Comparison of ENCODE assay signal across 8 mouse cellular contexts in the genomic region with DNA sequence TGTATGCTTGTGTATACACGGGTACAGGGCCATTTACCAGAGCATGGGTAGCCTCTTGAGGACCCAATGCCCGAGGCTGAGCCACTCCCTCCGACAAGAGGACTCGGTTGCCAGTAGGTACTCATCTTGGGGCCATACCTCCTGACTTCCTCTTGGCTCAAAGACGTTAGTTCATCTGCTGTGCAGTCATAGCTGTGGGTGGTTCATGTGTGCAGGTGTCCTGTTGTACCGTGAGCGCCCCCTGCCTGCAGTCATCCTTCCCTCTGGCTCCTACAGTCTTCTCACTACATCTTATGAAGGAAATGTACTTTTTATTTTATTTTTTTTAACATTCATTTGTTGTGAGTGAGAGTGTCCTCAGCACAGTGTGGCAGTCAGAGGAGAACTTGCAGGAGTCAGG. TPM values are rescaled to one million over a fixed set of nuclear protein-coding genes. Genes with fewer than 3 reads are reported as not detected.
DNase-seq lines count a peak whose midpoint lies in the region; ATAC-seq and TF ChIP-seq lines count a peak whose summit lies in the region.

No protein-coding gene starts in this region.

- peak; percentile 36 for ATAC-seq in frontal cortex, adult (ENCODE audit: low TSS enrichment)

- no peak for TF ChIP-seq POLR2A in liver, adult 2 months (IDR thresholded peaks at IDR 0.05; ENCODE audit: extremely low read depth, insufficient read depth, low read length)

- no peak overlapping the region for H3K27ac ChIP-seq in liver, adult 2 months (replicated peaks; ENCODE audit: insufficient read depth, low read depth, low read length)

- 55% methylated on average over 7 of the region's 7 CpGs for WGBS in liver, adult 2 months

- no peaks in the 10 kb centered on the region for H3K4me1 ChIP-seq in liver, adult 2 months (ENCODE audit: control insufficient read depth, insufficient read depth, low read length)

- no peak overlapping the region for H3K9ac ChIP-seq in liver, adult 2 months (ENCODE audit: low read depth, low read length)

- H3K4me3 ChIP-seq in liver, adult 2 months (ENCODE audit: insufficient read depth, low read depth, low read length) = no peak overlapping the region

- 0 out of 2 replicates have a peak, but pooled peaks cover 1% of the 10 kb centered on the region for H3K36me3 ChIP-seq in liver, adult 2 months (ENCODE audit: control insufficient read depth, insufficient read depth, low read length)

- no peak for DNase-seq in frontal cortex, postnatal 10 days (ENCODE audit: low spot score in 2 of 2)
- DNase-seq in urinary bladder, postnatal 25 days (ENCODE audit: low spot score) = peak; percentile 26
- no peak for DNase-seq in urinary bladder, postnatal 4 days (ENCODE audit: low spot score in 2 of 2)
- DNase-seq in cerebellum, postnatal 36 days = peak; percentile 68 to 72
- DNase-seq in gastrocnemius, postnatal 14 days = peak; percentile 34
- DNase-seq in liver, adult 2 months (ENCODE audit: extremely low read depth, low read depth, low spot score) = peak; percentile 7
- DNase-seq in retina, embryonic 14.5 days (ENCODE audit: low spot score) = peak; percentile 76

- H3K27me3 ChIP-seq in liver, adult 2 months (ENCODE audit: control insufficient read depth, insufficient read depth, low read length) = no peaks in the 10 kb centered on the region

- peak; percentile 78 for TF ChIP-seq CTCF in liver, adult 2 months (IDR thresholded peaks at IDR 0.05; ENCODE audit: low read depth, low read length)

- no peaks in the 10 kb centered on the region for H3K79me2 ChIP-seq in liver, adult 2 months (ENCODE audit: control insufficient read depth, insufficient read depth, low read length)

- intact Hi-C loops in gastrocnemius, postnatal 14 days (cut with DNase I; ENCODE audit: low total_unique reads) = no loop called here

RNA-seq across cellular contexts. Expression of a gene that starts 6.2 kb away (rescaled TPM):
- total RNA-seq in gastrocnemius, postnatal 14 days (2021) = not detected
- total RNA-seq in liver, adult 2 months (2014; rRNA removed) = 0.18 and 0.34 TPM in 2 replicates
- polyA plus RNA-seq in liver, adult 2 months (2012; rRNA removed) = 0.04 TPM in 1 of 2 replicates, not detected in the other

RNA-seq across cellular contexts. Expression of a gene that starts 20.9 kb away (rescaled TPM):
- not detected for total RNA-seq in gastrocnemius, postnatal 14 days (2021)
- total RNA-seq in liver, adult 2 months (2014; rRNA removed) = 0.07 and 0.18 TPM in 2 replicates
- not detected in 2 replicates for polyA plus RNA-seq in liver, adult 2 months (2012; rRNA removed)

Comparison
In these comparisons a context has a peak if more than half of its experiments do, and no peak if none do; other contexts are left out.
1. DNase-seq: peak in urinary bladder, postnatal 25 days (single experiment), cerebellum, postnatal 36 days (2 of 2), gastrocnemius, postnatal 14 days (single experiment), liver, adult 2 months (single experiment) and retina, embryonic 14.5 days (single experiment); none in frontal cortex, postnatal 10 days (0 of 2) and urinary bladder, postnatal 4 days (0 of 2).